In genomic region chr3:58982896-58983837, GRCm38 (mm10) we compare ENCODE assay signal across 9 mouse cellular contexts. TPM values are rescaled to one million over a fixed set of nuclear protein-coding genes. Genes with fewer than 3 reads are reported as not detected.
DNase-seq lines count a peak whose midpoint lies in the region; ATAC-seq lines count a peak whose summit lies in the region.
"Had no signal": no experiment of that assay in that cellular context is flagged by ENCODE, and none has a peak within 500 bp of the region (broad histone marks: within the 10 kb centered on the region; RNA-seq: fewer than 3 reads in every experiment).

No protein-coding gene starts in this region.

- ATAC-seq in forebrain, embryonic 13.5 days: peak; percentile 87
- 0 out of 2 replicates have a peak, but pooled peaks have one; percentile 25 for ATAC-seq in hindbrain, embryonic 11.5 days (ENCODE audit: low FRiP score)

- no peaks in the 10 kb centered on the region for H3K36me3 ChIP-seq in forebrain, embryonic 13.5 days (ENCODE audit: poor library complexity, severe bottlenecking)
- H3K36me3 ChIP-seq in hindbrain, embryonic 11.5 days (ENCODE audit: control insufficient read depth, insufficient read depth, low read length): no peaks in the 10 kb centered on the region
- H3K36me3 ChIP-seq: limb, embryonic 15.5 days had no signal

- no peak overlapping the region for H3K27ac ChIP-seq in forebrain, embryonic 13.5 days
- H3K27ac ChIP-seq in hindbrain, embryonic 11.5 days (ENCODE audit: low read depth, low read length): no peak overlapping the region
- H3K27ac ChIP-seq: limb, embryonic 15.5 days had no signal

- H3K27me3 ChIP-seq in forebrain, embryonic 13.5 days: 0 out of 2 replicates have a peak, but pooled peaks cover 3% of the 10 kb centered on the region
- no peaks in the 10 kb centered on the region for H3K27me3 ChIP-seq in hindbrain, embryonic 11.5 days (ENCODE audit: control insufficient read depth, insufficient read depth, low read length)

- no peaks in the 10 kb centered on the region for H3K9me3 ChIP-seq in forebrain, embryonic 13.5 days (replicated peaks)
- no peaks in the 10 kb centered on the region for H3K9me3 ChIP-seq in hindbrain, embryonic 11.5 days (ENCODE audit: control insufficient read depth, low read length)
- H3K9me3 ChIP-seq: limb, embryonic 15.5 days had no signal

- H3K4me2 ChIP-seq in forebrain, embryonic 13.5 days: peak overlapping the region; percentile 42
- no peak overlapping the region for H3K4me2 ChIP-seq in hindbrain, embryonic 11.5 days (replicated peaks; ENCODE audit: low read depth, low read length)
- H3K4me2 ChIP-seq: limb, embryonic 15.5 days had no signal

- H3K4me3 ChIP-seq in forebrain, embryonic 13.5 days: no peak overlapping the region
- H3K4me3 ChIP-seq in hindbrain, embryonic 11.5 days (ENCODE audit: low read depth, low read length): no peak overlapping the region
- H3K4me3 ChIP-seq: limb, embryonic 15.5 days had no signal

- WGBS in forebrain, embryonic 13.5 days: 58% methylated on average over 15 of the region's 15 CpGs
- 63% methylated on average over 15 of the region's 15 CpGs for WGBS in hindbrain, embryonic 11.5 days

- no peak overlapping the region for H3K9ac ChIP-seq in forebrain, embryonic 13.5 days
- no peak overlapping the region for H3K9ac ChIP-seq in hindbrain, embryonic 11.5 days (ENCODE audit: low read depth, low read length)
- H3K9ac ChIP-seq: limb, embryonic 15.5 days had no signal

- no peaks in the 10 kb centered on the region for H3K4me1 ChIP-seq in forebrain, embryonic 13.5 days
- H3K4me1 ChIP-seq in hindbrain, embryonic 11.5 days (replicated peaks; ENCODE audit: control insufficient read depth, insufficient read depth, low read length): no peaks in the 10 kb centered on the region
- H3K4me1 ChIP-seq: limb, embryonic 15.5 days had no signal

- DNase-seq in MEL-GATA-1-ER (ENCODE audit: extremely low read depth, low read depth): peak; percentile 85
- DNase-seq in c-Kit-positive CD71-positive TER-119-negative erythroid progenitor cells, embryonic 14.5 days (ENCODE audit: low read depth): peak; percentile 63
- DNase-seq in hindbrain, embryonic 11.5 days (ENCODE audit: low spot score): peak; percentile 83
- peak; percentile 79 for DNase-seq in layer of hippocampus, adult 9-11 months
- DNase-seq in lung, postnatal 10 days: peak; percentile 84
- peak; percentile 89 for DNase-seq in retina, embryonic 14.5 days (ENCODE audit: low spot score)
- peak; percentile 56 for DNase-seq in urinary bladder, postnatal 25 days (ENCODE audit: low spot score)

RNA-seq across cellular contexts. Expression of gene Med12l, which starts 22.5 kb away (rescaled TPM):
- 3.5 and 3.7 TPM in 2 replicates for polyA plus RNA-seq in forebrain, embryonic 13.5 days (2015; fragmentation: Nextera tagmentation; extraction: Ambion mirVana)
- polyA plus RNA-seq in hindbrain, embryonic 11.5 days (2014; fragmentation: Nextera tagmentation; extraction: Ambion mirVana): 3.8 and 4.7 TPM in 2 replicates
